Mouse (Mus musculus) testis, adult 2 months (tissue): Measurements from ENCODE around the gene Avil.

Source experiments
- CTCF ChIP-seq: fragments of 200-500 bp; IDR thresholded peaks from 2 replicates; pipeline ENCODE4 v1.5.1; 2012; ENCODE audit warnings: low read depth, mild to moderate bottlenecking, inconsistent platforms, low read length, moderate library complexity; ENCODE audit not compliant: control insufficient read depth, insufficient read depth, insufficient replicate concordance
- POLR2A ChIP-seq: fragments of 200-500 bp; IDR thresholded peaks from 2 replicates; pipeline ENCODE4 v1.6.1; 2012; ENCODE audit warnings: low read depth, mild to moderate bottlenecking, inconsistent platforms, low read length, moderate library complexity; ENCODE audit not compliant: control insufficient read depth

GRCm38 (mm10) chr10:127033301-127033741 lies 32.8 kb downstream of the Avil start:
- TF ChIP-seq CTCF (no peak), POLR2A (no peak)
